Mouse (Mus musculus): ENCODE data around the gene Stk38. TPM values are rescaled to one million over a fixed set of nuclear protein-coding genes. Genes with fewer than 3 reads are reported as not detected.

Gene Stk38
- total and polyA plus RNA-seq, 3 experiments: 14.4 to 290 (median 49.3) TPM

DNA sequence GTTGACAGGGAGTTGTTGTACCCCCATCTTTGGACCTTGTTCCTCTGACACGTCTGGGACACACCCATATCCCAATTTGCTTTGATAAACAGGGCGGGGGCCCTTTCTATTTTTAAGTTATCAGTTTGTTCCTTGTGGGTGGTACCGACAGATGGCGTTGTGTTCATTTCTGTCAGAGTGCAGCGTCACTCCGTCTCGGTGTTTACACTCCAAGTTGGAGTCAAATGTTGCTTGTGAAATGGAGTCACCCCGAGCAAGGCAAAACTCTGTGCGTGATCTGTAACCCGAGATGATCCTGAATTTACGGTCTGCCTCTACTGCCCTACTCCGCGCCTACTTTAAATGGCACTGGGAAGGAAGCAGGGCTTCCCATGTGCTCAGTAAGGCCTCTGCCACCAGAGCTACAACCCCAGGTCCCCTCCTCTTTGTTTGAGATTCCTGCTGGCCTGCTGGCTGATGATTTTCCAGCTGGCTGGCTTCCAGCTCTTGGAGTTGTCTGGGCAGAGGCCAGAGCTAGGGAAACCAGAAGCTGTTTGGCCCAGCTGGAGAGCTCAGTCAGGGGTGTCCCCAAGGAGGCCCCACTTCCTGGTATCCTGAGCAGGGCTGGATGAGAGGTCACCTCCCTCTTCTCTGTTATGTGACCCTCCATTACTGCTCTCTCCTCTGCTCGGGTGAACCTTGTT lies 77.3 kb downstream of the Stk38 start (continued):
- TF ChIP-seq CHD1 (IDR thresholded peaks at IDR 0.05; ENCODE audit: low read depth, low read length): no peak
- peak; percentile 55 to 85 for TF ChIP-seq EP300 (IDR thresholded peaks at IDR 0.05; ENCODE audit: low read depth in 1 of 2, low read length in 2 of 2)
- peak; percentile 82 for TF ChIP-seq GATA1 (IDR thresholded peaks at IDR 0.05; ENCODE audit: low read depth, low read length)
- 0 out of 2 replicates have a peak, but pooled peaks have one; percentile 12 for TF ChIP-seq USF1 (IDR thresholded peaks at IDR 0.05; ENCODE audit: low read depth, low read length)

DNA sequence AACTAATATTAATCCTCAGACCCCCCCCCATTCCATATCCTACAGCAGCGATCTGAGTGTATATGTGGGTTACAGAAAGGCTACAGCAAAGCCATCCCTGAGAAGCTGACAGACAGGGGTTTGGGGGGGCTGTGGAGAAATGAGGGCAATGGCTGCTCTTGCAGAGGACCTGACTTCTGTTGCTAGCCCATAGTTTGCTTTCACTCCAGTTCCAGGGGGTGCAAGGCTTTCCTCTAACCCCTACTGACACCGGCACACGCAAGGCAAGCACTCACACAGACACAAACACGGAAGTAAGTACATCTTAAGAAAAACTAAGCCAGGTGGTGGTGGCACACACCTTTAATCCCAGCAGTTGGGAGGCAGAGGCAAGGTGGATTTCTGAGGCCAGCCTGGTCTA lies 78.4 kb downstream of the Stk38 start:
- H3K27me3 ChIP-seq (ENCODE audit: control insufficient read depth in 1 of 2, insufficient read depth in 2 of 2, low read length in 2 of 2): no peaks in the 10 kb centered on the region
- H3K4me3 ChIP-seq (ENCODE audit: control insufficient read depth in 1 of 2, insufficient read depth in 1 of 2, low read depth in 2 of 2, low read length in 2 of 2): no peak overlapping the region
- no peak overlapping the region for H3K9ac ChIP-seq (ENCODE audit: control insufficient read depth, low read depth, low read length, poor library complexity, severe bottlenecking)
- no peak for TF ChIP-seq UBTF (IDR thresholded peaks at IDR 0.05; ENCODE audit: borderline replicate concordance, insufficient read depth, low read depth, low read length)
- no peak for TF ChIP-seq POLR2A (IDR thresholded peaks at IDR 0.05; ENCODE audit: control insufficient read depth in 1 of 2, insufficient read depth in 1 of 2, low read depth in 1 of 2, low read length in 2 of 2, poor library complexity in 1 of 2)
- TF ChIP-seq JUND (IDR thresholded peaks at IDR 0.05; ENCODE audit: low read depth, low read length): no peak
- TF ChIP-seq RAD21 (IDR thresholded peaks at IDR 0.05; ENCODE audit: low read depth, low read length): no peak
- TF ChIP-seq TCF12 (IDR thresholded peaks at IDR 0.05; ENCODE audit: low read depth, low read length): no peak
- no peak for TF ChIP-seq EP300 (IDR thresholded peaks at IDR 0.05; ENCODE audit: low read depth in 1 of 2, low read length in 2 of 2)
- no peak for TF ChIP-seq POLR2AphosphoS5 (IDR thresholded peaks at IDR 0.05; ENCODE audit: borderline replicate concordance, low read depth, low read length)
- TF ChIP-seq SMC3 (IDR thresholded peaks at IDR 0.05; ENCODE audit: low read depth, low read length): no peak
- TF ChIP-seq ZC3H11A (IDR thresholded peaks at IDR 0.05; ENCODE audit: low read depth, low read length): no peak
- TF ChIP-seq ZNF384 (IDR thresholded peaks at IDR 0.05; ENCODE audit: low read depth, low read length): no peak
- no peak for TF ChIP-seq BHLHE40 (IDR thresholded peaks at IDR 0.05; ENCODE audit: borderline replicate concordance, low read depth, low read length)
- no peak for TF ChIP-seq MYC (IDR thresholded peaks at IDR 0.05; ENCODE audit: low read depth, low read length)
- TF ChIP-seq NELFE (IDR thresholded peaks at IDR 0.05; ENCODE audit: low read depth, low read length): no peak
- no peak for TF ChIP-seq CTCF (IDR thresholded peaks at IDR 0.05 in 2 of 3, conservative IDR thresholded peaks at IDR 0.05 in 1 of 3; ENCODE audit: control insufficient read depth in 1 of 3, insufficient read depth in 1 of 3, low read depth in 2 of 3, low read length in 3 of 3, poor library complexity in 1 of 3, severe bottlenecking in 1 of 3)
- TF ChIP-seq ZKSCAN1 (IDR thresholded peaks at IDR 0.05; ENCODE audit: low read depth, low read length): no peak
- no peak for TF ChIP-seq GABPA (IDR thresholded peaks at IDR 0.05; ENCODE audit: low read depth, low read length)
- no peak for TF ChIP-seq TAL1 (IDR thresholded peaks at IDR 0.05; ENCODE audit: low read length)
- TF ChIP-seq MYB (IDR thresholded peaks at IDR 0.05; ENCODE audit: low read depth, low read length): no peak
- TF ChIP-seq CHD2 (IDR thresholded peaks at IDR 0.05; ENCODE audit: low read length): no peak
- no peaks in the 10 kb centered on the region for H3K9me3 ChIP-seq (replicated peaks; ENCODE audit: insufficient read depth, low read length)
- H3K27ac ChIP-seq (ENCODE audit: control insufficient read depth, low read depth, low read length): no peak overlapping the region
- H3K4me1 ChIP-seq (ENCODE audit: control insufficient read depth in 1 of 2, insufficient read depth in 2 of 2, low read length in 2 of 2): peaks cover 0 to 20% of the 10 kb centered on the region in 2 experiments; a peak in 3 of 4 replicates
- peaks cover 0 to 10% of the 10 kb centered on the region in 2 experiments; a peak in 2 of 4 replicates for H3K36me3 ChIP-seq (ENCODE audit: control insufficient read depth in 1 of 2, insufficient read depth in 2 of 2, low read length in 2 of 2)
- no peak for DNase-seq (ENCODE audit: low read depth, low spot score)
- no peaks in the 10 kb centered on the region; the same call in 1 of the 2 replicates for H3K79me2 ChIP-seq (ENCODE audit: control insufficient read depth, insufficient read depth, low read length, poor library complexity)
